Mouse (Mus musculus): ENCODE results near the gene C2. TPM values are rescaled to one million over a fixed set of nuclear protein-coding genes. Genes with fewer than 3 reads are reported as not detected.
A peak's percentile ranks its signal among the peaks of the same experiment; 100 is the strongest.
"Not testable (repeated sequence)": the region's sequence is repeated elsewhere in the genome, so short reads cannot be mapped to it uniquely, and the experiment has no call there.

Gene C2
- polyA plus RNA-seq, 1 experiment from 2014 or later: 0.44 TPM

DNA sequence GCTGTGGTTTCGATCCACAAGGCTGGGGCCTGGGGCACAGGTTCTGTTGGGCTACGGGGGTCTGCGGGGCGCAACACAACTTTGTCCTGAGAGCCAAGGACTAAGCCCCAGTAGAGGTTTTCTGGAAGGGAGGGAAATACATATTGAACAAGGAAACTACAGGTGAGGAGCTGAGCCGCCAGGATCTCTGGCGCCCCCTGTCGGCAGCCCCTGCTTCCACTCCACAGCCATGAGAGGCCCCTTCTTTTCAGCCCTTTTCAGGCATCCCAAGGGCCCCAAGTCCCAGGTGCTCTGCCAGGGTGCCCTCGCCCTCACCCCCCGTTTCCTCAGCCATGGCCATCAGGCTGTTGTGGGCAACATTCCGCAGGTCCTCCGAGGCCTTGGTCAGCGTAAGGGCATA, 84.3 kb downstream of the C2 start:
- WGBS: 54% methylated on average over 12 of the region's 12 CpGs
- not testable (repeated sequence) for H3K36me3 ChIP-seq (ENCODE audit: control insufficient read depth, insufficient read depth, low read length); H3K27ac ChIP-seq (replicated peaks; ENCODE audit: low read depth, low read length); H3K4me1 ChIP-seq (ENCODE audit: control insufficient read depth, insufficient read depth, low read length); H3K4me3 ChIP-seq (ENCODE audit: low read depth, low read length); H3K9me3 ChIP-seq (ENCODE audit: control insufficient read depth, low read length); ATAC-seq (ENCODE audit: insufficient number of reproducible peaks, low FRiP score, low TSS enrichment, low read depth); H3K27me3 ChIP-seq (ENCODE audit: control insufficient read depth, insufficient read depth, low read length); H3K4me2 ChIP-seq (ENCODE audit: low read depth, severe bottlenecking); H3K9ac ChIP-seq (ENCODE audit: low read length)
- DNase-seq (ENCODE audit: low spot score): peak; percentile 40

Small RNAs within 50 kb of the gene (microRNA-seq; reads per million reads assigned to microRNA genes)
- gene Mir6970 (1.2 reads per million), gene Mir6971 (not detected), gene Mir6972 (not detected)

Other genes starting within 250 kb of the C2 start
- not detected in 2 replicates for gene Tnxb, start 227.7 kb downstream of the C2 start, polyA plus RNA-seq (2014; fragmentation: Nextera tagmentation; extraction: Ambion mirVana)
- gene C4b, start 154.4 kb downstream of the C2 start, polyA plus RNA-seq (2014; fragmentation: Nextera tagmentation; extraction: Ambion mirVana): not detected in 2 replicates
- gene Cyp21a1, start 93.7 kb downstream of the C2 start, polyA plus RNA-seq (2014; fragmentation: Nextera tagmentation; extraction: Ambion mirVana): not detected in 2 replicates
- gene Stk19, start 61.3 kb downstream of the C2 start, polyA plus RNA-seq (2014; fragmentation: Nextera tagmentation; extraction: Ambion mirVana): 20.5 and 21.2 TPM in 2 replicates
- gene Dxo, start 61.2 kb downstream of the C2 start, polyA plus RNA-seq (2014; fragmentation: Nextera tagmentation; extraction: Ambion mirVana): 72.4 and 74.6 TPM in 2 replicates
- gene Skiv2l, start 48.1 kb downstream of the C2 start, polyA plus RNA-seq (2014; fragmentation: Nextera tagmentation; extraction: Ambion mirVana): 43.2 and 49.0 TPM in 2 replicates
- 152 TPM in 2 replicates for gene Nelfe, start 47.9 kb downstream of the C2 start, polyA plus RNA-seq (2014; fragmentation: Nextera tagmentation; extraction: Ambion mirVana)
- 1.6 and 2.6 TPM in 2 replicates for gene Cfb, start 35.7 kb downstream of the C2 start, polyA plus RNA-seq (2014; fragmentation: Nextera tagmentation; extraction: Ambion mirVana)
- 1.9 and 2.3 TPM in 2 replicates for gene Zbtb12, start 18.8 kb downstream of the C2 start, polyA plus RNA-seq (2014; fragmentation: Nextera tagmentation; extraction: Ambion mirVana)
- gene Gm20547, start 16.2 kb downstream of the C2 start, polyA plus RNA-seq (2014; fragmentation: Nextera tagmentation; extraction: Ambion mirVana): not detected in 2 replicates
- gene Ehmt2, start 204 bp upstream of the C2 start, polyA plus RNA-seq (2014; fragmentation: Nextera tagmentation; extraction: Ambion mirVana): 77.8 and 78.9 TPM in 2 replicates
- 0.21 TPM in 1 of 2 replicates, not detected in the other for gene Slc44a4, start 16.2 kb upstream of the C2 start, polyA plus RNA-seq (2014; fragmentation: Nextera tagmentation; extraction: Ambion mirVana)
- gene Neu1, start 33.0 kb upstream of the C2 start, polyA plus RNA-seq (2014; fragmentation: Nextera tagmentation; extraction: Ambion mirVana): 10.3 and 12.8 TPM in 2 replicates
- 0.43 and 0.44 TPM in 2 replicates for gene Hspa1b, start 61.0 kb upstream of the C2 start, polyA plus RNA-seq (2014; fragmentation: Nextera tagmentation; extraction: Ambion mirVana)
- 0.36 and 0.43 TPM in 2 replicates for gene Gm20481, start 71.6 kb upstream of the C2 start, polyA plus RNA-seq (2014; fragmentation: Nextera tagmentation; extraction: Ambion mirVana)
- 0.75 and 4.0 TPM in 2 replicates for gene Hspa1a, start 73.9 kb upstream of the C2 start, polyA plus RNA-seq (2014; fragmentation: Nextera tagmentation; extraction: Ambion mirVana)
- 1.5 and 1.6 TPM in 2 replicates for gene Hspa1l, start 74.4 kb upstream of the C2 start, polyA plus RNA-seq (2014; fragmentation: Nextera tagmentation; extraction: Ambion mirVana)
- gene Lsm2, start 83.6 kb upstream of the C2 start, polyA plus RNA-seq (2014; fragmentation: Nextera tagmentation; extraction: Ambion mirVana): 266 and 271 TPM in 2 replicates
- gene Vars, start 102.7 kb upstream of the C2 start, polyA plus RNA-seq (2014; fragmentation: Nextera tagmentation; extraction: Ambion mirVana): 124 and 140 TPM in 2 replicates
- gene Vwa7, start 118.3 kb upstream of the C2 start, polyA plus RNA-seq (2014; fragmentation: Nextera tagmentation; extraction: Ambion mirVana): 0.07 and 0.16 TPM in 2 replicates
- 1.4 TPM in 2 replicates for gene Sapcd1, start 129.8 kb upstream of the C2 start, polyA plus RNA-seq (2014; fragmentation: Nextera tagmentation; extraction: Ambion mirVana)
- gene Msh5, start 148.5 kb upstream of the C2 start, polyA plus RNA-seq (2014; fragmentation: Nextera tagmentation; extraction: Ambion mirVana): 3.5 and 3.7 TPM in 2 replicates
- 52.1 and 76.7 TPM in 2 replicates for gene Clic1, start 151.7 kb upstream of the C2 start, polyA plus RNA-seq (2014; fragmentation: Nextera tagmentation; extraction: Ambion mirVana)
- gene Ddah2, start 160.8 kb upstream of the C2 start, polyA plus RNA-seq (2014; fragmentation: Nextera tagmentation; extraction: Ambion mirVana): 553 and 582 TPM in 2 replicates
- 0.16 TPM in 1 of 2 replicates, not detected in the other for gene Ly6g6c, start 167.1 kb upstream of the C2 start, polyA plus RNA-seq (2014; fragmentation: Nextera tagmentation; extraction: Ambion mirVana)
- gene Mpig6b, start 167.9 kb upstream of the C2 start, polyA plus RNA-seq (2014; fragmentation: Nextera tagmentation; extraction: Ambion mirVana): 0.84 and 1.2 TPM in 2 replicates
- gene Ly6g6e, start 178.6 kb upstream of the C2 start, polyA plus RNA-seq (2014; fragmentation: Nextera tagmentation; extraction: Ambion mirVana): 1.5 and 2.1 TPM in 2 replicates
- gene Ly6g6d, start 179.8 kb upstream of the C2 start, polyA plus RNA-seq (2014; fragmentation: Nextera tagmentation; extraction: Ambion mirVana): 0.72 and 1.6 TPM in 2 replicates
- gene Ly6g6f, start 187.3 kb upstream of the C2 start, polyA plus RNA-seq (2014; fragmentation: Nextera tagmentation; extraction: Ambion mirVana): 0.27 and 0.73 TPM in 2 replicates
- 43.1 and 46.9 TPM in 2 replicates for gene Abhd16a, start 191.0 kb upstream of the C2 start, polyA plus RNA-seq (2014; fragmentation: Nextera tagmentation; extraction: Ambion mirVana)
- not detected in 2 replicates for gene Ly6g5c, start 210.0 kb upstream of the C2 start, polyA plus RNA-seq (2014; fragmentation: Nextera tagmentation; extraction: Ambion mirVana)
- 0.44 and 0.75 TPM in 2 replicates for gene Ly6g5b, start 217.2 kb upstream of the C2 start, polyA plus RNA-seq (2014; fragmentation: Nextera tagmentation; extraction: Ambion mirVana)
- 24.0 and 29.1 TPM in 2 replicates for gene Gpank1, start 223.2 kb upstream of the C2 start, polyA plus RNA-seq (2014; fragmentation: Nextera tagmentation; extraction: Ambion mirVana)
- 277 and 290 TPM in 2 replicates for gene Csnk2b, start 223.8 kb upstream of the C2 start, polyA plus RNA-seq (2014; fragmentation: Nextera tagmentation; extraction: Ambion mirVana)
- 8.6 and 8.9 TPM in 2 replicates for gene D17H6S53E, start 228.1 kb upstream of the C2 start, polyA plus RNA-seq (2014; fragmentation: Nextera tagmentation; extraction: Ambion mirVana)
- gene Apom, start 233.8 kb upstream of the C2 start, polyA plus RNA-seq (2014; fragmentation: Nextera tagmentation; extraction: Ambion mirVana): 0.44 and 1.5 TPM in 2 replicates
- 103 and 104 TPM in 2 replicates for gene Bag6, start 236.9 kb upstream of the C2 start, polyA plus RNA-seq (2014; fragmentation: Nextera tagmentation; extraction: Ambion mirVana)